Mouse (Mus musculus) macrophage (primary cell): ENCODE measurements around the gene Cmip. TPM values are rescaled to one million over a fixed set of nuclear protein-coding genes. Genes with fewer than 3 reads are reported as not detected.
"Not testable (repeated sequence)": the region's sequence is repeated elsewhere in the genome, so short reads cannot be mapped to it uniquely, and the experiment has no call there.

Experiments used
- H3K27ac ChIP-seq: fragments of 350-480 bp; formaldehyde crosslinking; 2 replicates; pipeline ENCODE4 v1.9.0; 2021
- H3K36me3 ChIP-seq: fragments of 350-480 bp; formaldehyde crosslinking; 2 replicates; pipeline ENCODE4 v1.9.0; 2021; ENCODE audit errors: inconsistent target
- H3K4me3 ChIP-seq: fragments of 350-480 bp; formaldehyde crosslinking; 2 replicates; pipeline ENCODE4 v1.9.0; 2021; ENCODE audit errors: inconsistent target
- H3K79me2 ChIP-seq: fragments of 350-480 bp; formaldehyde crosslinking; 2 replicates; pipeline ENCODE4 v1.9.0; 2021; ENCODE audit errors: inconsistent target
- WGBS: methylation state at CpG from one replicate; pipeline ENCODE4 v1.1.7; 2026; ENCODE audit warnings: inconsistent platforms; ENCODE audit not compliant: missing documents; 5-methylcytosine and 5-hydroxymethylcytosine counted together
- polyA plus RNA-seq: library from polyadenylated mRNA; stranded (reverse); fragments of 250-400 nt; gene quantifications from 3 replicates; pipeline ENCODE4 v1.2.4, GENCODE M21; 2018; ENCODE audit warnings: inconsistent platforms

The Cmip gene
- polyA plus RNA-seq, 1 experiment from 2014 or later: 47.6 TPM

- H3K27ac ChIP-seq: no peak overlapping the region
- H3K4me3 ChIP-seq: no peak overlapping the region
- peaks cover 79% of the 10 kb centered on the region for H3K36me3 ChIP-seq
- 96% methylated on average over 6 of the region's 6 CpGs for WGBS
- peaks cover 30% of the 10 kb centered on the region; the same call in 1 of the 2 replicates for H3K79me2 ChIP-seq
Observed at GRCm38 (mm10) chr8:117422343-117422742, 165.5 kb downstream of the Cmip start.

GRCm38 (mm10) chr8:117423029-117423428 lies 166.2 kb downstream of the Cmip start:
- H3K36me3 ChIP-seq: peaks cover 78% of the 10 kb centered on the region
- no peak overlapping the region for H3K4me3 ChIP-seq
- WGBS: 85% methylated on average over 4 of the region's 4 CpGs

GRCm38 (mm10) chr8:117427816-117428215 lies 171.0 kb downstream of the Cmip start:
- H3K79me2 ChIP-seq: not testable (repeated sequence)
- H3K36me3 ChIP-seq: peaks cover 89% of the 10 kb centered on the region
- 92% methylated on average over 7 of the region's 8 CpGs for WGBS

More at GRCm38 (mm10) chr8:117423029-117423428, 166.2 kb downstream of the Cmip start:
- peaks cover 24% of the 10 kb centered on the region; the same call in 1 of the 2 replicates for H3K79me2 ChIP-seq
- no peak overlapping the region for H3K27ac ChIP-seq

GRCm38 (mm10) chr8:117428524-117429162 lies 171.8 kb downstream of the Cmip start:
- Histone ChIP-seq H3K36me3 (peaks cover 89% of the 10 kb centered on the region), H3K4me3 (no peak overlapping the region), H3K27ac (no peak overlapping the region), H3K79me2 (no peaks in the 10 kb centered on the region)
- 67% methylated on average over 21 of the region's 21 CpGs for WGBS

More at GRCm38 (mm10) chr8:117427816-117428215, 171.0 kb downstream of the Cmip start:
- H3K4me3 ChIP-seq, H3K27ac ChIP-seq: not testable (repeated sequence)

DNA sequence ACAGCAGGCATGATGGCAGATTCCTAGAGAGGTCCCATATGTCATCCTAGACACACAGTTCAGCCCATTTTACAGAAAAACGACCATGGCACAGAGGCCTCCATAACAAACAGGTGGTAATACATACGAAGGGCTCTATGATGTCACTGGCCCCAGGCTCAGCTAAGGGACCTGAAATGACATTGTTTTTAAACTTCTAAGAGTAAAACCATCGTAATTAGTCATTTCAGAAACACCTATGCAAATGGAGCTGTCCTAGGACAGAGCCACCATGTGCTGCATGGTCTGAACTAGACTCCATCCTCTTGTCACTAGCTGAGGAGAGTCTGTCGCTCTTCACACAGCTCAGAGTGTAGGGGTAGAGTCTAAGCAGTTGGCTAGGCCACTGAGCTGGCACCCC lies 173.8 kb downstream of the Cmip start:
- H3K27ac ChIP-seq: no peak overlapping the region
- H3K79me2 ChIP-seq: no peaks in the 10 kb centered on the region
- H3K4me3 ChIP-seq: no peak overlapping the region
- peaks cover 91% of the 10 kb centered on the region for H3K36me3 ChIP-seq
- WGBS: 100% methylated on average over 4 of the region's 4 CpGs

DNA sequence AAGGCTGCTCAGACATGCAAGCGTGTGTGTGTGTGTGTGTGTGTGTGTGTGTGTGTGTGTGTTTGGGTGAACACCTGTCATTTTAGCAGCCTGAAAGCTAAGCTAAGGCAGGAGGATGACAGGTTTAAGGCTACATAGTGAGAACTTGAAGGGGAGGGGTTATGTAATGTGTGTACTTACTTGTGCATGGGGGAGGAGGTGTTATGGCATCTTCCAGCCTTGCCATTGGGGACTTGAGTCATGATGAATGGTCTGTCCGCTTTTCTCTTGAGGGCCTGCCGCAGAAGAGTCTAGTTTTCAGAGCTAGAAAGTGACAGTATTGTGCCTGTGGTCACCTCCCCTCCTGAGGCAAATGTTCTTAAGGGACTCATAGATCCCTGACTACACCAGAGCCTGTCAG lies 174.7 kb downstream of the Cmip start:
- Histone ChIP-seq H3K4me3 (no peak overlapping the region), H3K36me3 (peaks cover 86% of the 10 kb centered on the region), H3K27ac (no peak overlapping the region), H3K79me2 (no peaks in the 10 kb centered on the region)
- WGBS: 93% methylated on average over 3 of the region's 3 CpGs

DNA sequence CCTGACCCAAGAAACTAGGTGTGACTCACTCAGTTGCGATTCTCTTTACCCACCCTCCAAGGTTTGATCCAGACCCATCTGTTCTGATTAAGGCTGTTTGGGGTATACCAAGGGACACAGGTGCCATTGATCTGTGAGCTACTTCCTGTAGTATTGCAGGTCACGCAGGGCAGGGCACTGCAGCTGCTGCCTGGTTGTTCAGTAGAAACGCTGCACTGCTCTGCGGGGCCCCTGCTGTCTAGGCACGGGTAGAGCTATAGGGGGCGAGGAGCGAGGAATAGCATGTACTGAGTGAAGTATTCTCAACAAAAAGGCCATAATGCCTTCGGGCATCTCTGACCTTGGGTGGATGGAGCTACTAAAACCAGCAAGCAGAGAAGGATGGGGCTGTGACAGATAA lies 175.2 kb downstream of the Cmip start:
- peaks cover 84% of the 10 kb centered on the region for H3K36me3 ChIP-seq
- no peak overlapping the region for H3K27ac ChIP-seq
- no peak overlapping the region for H3K4me3 ChIP-seq
- H3K79me2 ChIP-seq: no peaks in the 10 kb centered on the region
- WGBS: 94% methylated on average over 8 of the region's 8 CpGs

- Histone ChIP-seq H3K4me3 (no peak overlapping the region), H3K36me3 (peaks cover 86% of the 10 kb centered on the region), H3K79me2 (no peaks in the 10 kb centered on the region), H3K27ac (no peak overlapping the region)
- WGBS: 85% methylated on average over 7 of the region's 10 CpGs
Observed at GRCm38 (mm10) chr8:117433968-117434367, 177.1 kb downstream of the Cmip start.

GRCm38 (mm10) chr8:117436786-117437185 lies 179.9 kb downstream of the Cmip start:
- WGBS: 97% methylated on average over 13 of the region's 15 CpGs
- Histone ChIP-seq H3K4me3 (no peak overlapping the region), H3K79me2 (no peaks in the 10 kb centered on the region), H3K27ac (no peak overlapping the region), H3K36me3 (peaks cover 77% of the 10 kb centered on the region)

DNA sequence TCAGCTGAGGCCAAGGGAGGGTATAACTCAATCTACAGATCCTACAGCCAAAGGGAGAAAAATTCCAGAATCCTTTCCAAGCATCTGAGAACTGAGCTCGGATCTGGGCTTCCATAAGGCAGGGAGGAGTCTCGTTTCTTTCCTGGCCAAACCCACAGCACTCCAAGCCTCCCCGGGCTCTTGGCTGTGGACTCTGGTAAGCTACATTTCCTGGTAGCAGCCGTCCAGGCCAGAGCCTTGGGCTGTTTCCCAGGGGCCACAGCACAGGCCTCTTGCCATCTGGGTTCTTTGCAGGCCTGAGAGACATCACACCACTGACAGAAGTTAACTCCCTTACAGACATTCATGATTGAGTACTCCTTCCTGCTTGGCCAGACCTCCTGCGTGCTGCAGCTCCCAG lies 180.8 kb downstream of the Cmip start:
- H3K79me2 ChIP-seq: no peaks in the 10 kb centered on the region
- H3K4me3 ChIP-seq: no peak overlapping the region
- no peak overlapping the region for H3K27ac ChIP-seq
- 97% methylated on average over 5 of the region's 5 CpGs for WGBS
- peaks cover 75% of the 10 kb centered on the region for H3K36me3 ChIP-seq

GRCm38 (mm10) chr8:117440317-117440716 lies 183.5 kb downstream of the Cmip start:
- Histone ChIP-seq H3K36me3 (peaks cover 73% of the 10 kb centered on the region), H3K79me2 (no peaks in the 10 kb centered on the region), H3K4me3 (no peak overlapping the region), H3K27ac (no peak overlapping the region)
- 93% methylated on average over 14 of the region's 14 CpGs for WGBS

GRCm38 (mm10) chr8:117440759-117441158 lies 183.9 kb downstream of the Cmip start:
- H3K36me3 ChIP-seq: peaks cover 73% of the 10 kb centered on the region
- no peak overlapping the region for H3K27ac ChIP-seq
- no peak overlapping the region for H3K4me3 ChIP-seq
- WGBS: 95% methylated on average over 6 of the region's 6 CpGs
- no peaks in the 10 kb centered on the region for H3K79me2 ChIP-seq

GRCm38 (mm10) chr8:117445507-117445906 lies 188.6 kb downstream of the Cmip start:
- 94% methylated on average over 5 of the region's 5 CpGs for WGBS
- H3K36me3 ChIP-seq: peaks cover 79% of the 10 kb centered on the region
- no peak overlapping the region for H3K4me3 ChIP-seq
- no peaks in the 10 kb centered on the region for H3K79me2 ChIP-seq
- H3K27ac ChIP-seq: no peak overlapping the region

GRCm38 (mm10) chr8:117446344-117446997 lies 189.6 kb downstream of the Cmip start:
- 93% methylated on average over 15 of the region's 15 CpGs for WGBS

GRCm38 (mm10) chr8:117451072-117451471 lies 194.2 kb downstream of the Cmip start:
- Histone ChIP-seq H3K4me3 (no peak overlapping the region), H3K36me3 (peaks cover 96% of the 10 kb centered on the region), H3K79me2 (no peaks in the 10 kb centered on the region), H3K27ac (no peak overlapping the region)
- WGBS: 94% methylated on average over 9 of the region's 9 CpGs

More at GRCm38 (mm10) chr8:117446344-117446997, 189.6 kb downstream of the Cmip start:
- Histone ChIP-seq H3K27ac (no peak overlapping the region), H3K4me3 (no peak overlapping the region), H3K79me2 (no peaks in the 10 kb centered on the region), H3K36me3 (peaks cover 82% of the 10 kb centered on the region)
